Mouse (Mus musculus) heart, embryonic 16.5 days (tissue): ENCODE results near the gene Notum. TPM values are rescaled to one million over a fixed set of nuclear protein-coding genes. Genes with fewer than 3 reads are reported as not detected.
"Not testable (repeated sequence)": the region's sequence is repeated elsewhere in the genome, so short reads cannot be mapped to it uniquely, and the experiment has no call there.

Experiments
- ATAC-seq: fragments of 200-750 bp; cut with Nextera tagmentation; replicated peaks from 2 replicates; pipeline ENCODE4 v1.8.0; 2017; ENCODE audit warnings: moderate number of reproducible peaks; ENCODE audit not compliant: insufficient read depth, low FRiP score; ENCODE audit errors: extremely low read depth
- H3K27ac ChIP-seq: fragments of 300-500 bp; sonication (generic); 2 replicates; pipeline ENCODE4 v1.5.1; 2014; ENCODE audit warnings: mild to moderate bottlenecking, low read length, control low read depth, moderate library complexity
- H3K27me3 ChIP-seq: fragments of 300-500 bp; sonication (generic); 2 replicates; pipeline ENCODE4 v1.6.1; 2014; ENCODE audit warnings: low read length, mixed read lengths; ENCODE audit not compliant: control insufficient read depth, insufficient read depth
- H3K36me3 ChIP-seq: fragments of 300-500 bp; sonication (generic); 2 replicates; pipeline ENCODE4 v1.6.1; 2014; ENCODE audit not compliant: control insufficient read depth, insufficient read depth
- H3K4me1 ChIP-seq: fragments of 300-500 bp; sonication (generic); 2 replicates; pipeline ENCODE4 v1.6.1; 2014; ENCODE audit warnings: low read length, mixed read lengths; ENCODE audit not compliant: control insufficient read depth, insufficient read depth
- H3K4me2 ChIP-seq: fragments of 300-500 bp; sonication (generic); 2 replicates; pipeline ENCODE4 v1.6.1; 2014; ENCODE audit warnings: low read depth, mild to moderate bottlenecking, control low read depth, low read length
- H3K4me3 ChIP-seq: fragments of 300-500 bp; sonication (generic); 2 replicates; pipeline ENCODE4 v1.5.1; 2014; ENCODE audit warnings: mild to moderate bottlenecking, control low read depth, low read length
- H3K9ac ChIP-seq: fragments of 300-500 bp; sonication (generic); 2 replicates; pipeline ENCODE4 v1.6.1; 2014; ENCODE audit warnings: low read length, control low read depth
- H3K9me3 ChIP-seq: fragments of 300-500 bp; sonication (generic); replicated peaks from 2 replicates; pipeline ENCODE4 v1.6.1; 2016; ENCODE audit warnings: low read length; ENCODE audit not compliant: control insufficient read depth
- WGBS: fragments of 180-500 bp; shearing (Covaris S2); extraction: QIAGEN DNeasy Blood & Tissue Kit; methylation state at CpG from one replicate; pipeline ENCODE4 v1.1.7; 2014; 5-methylcytosine and 5-hydroxymethylcytosine counted together
- polyA plus RNA-seq: library from polyadenylated mRNA; unstranded; fragments of >200 nt; fragmentation: Nextera tagmentation; extraction: Ambion mirVana; gene quantifications from 2 replicates; pipeline ENCODE4 v1.2.1, GENCODE M21; 2015

Gene Notum
- polyA plus RNA-seq, 1 experiment from 2014 or later, result 0.20 TPM

- no peak overlapping the region for H3K9ac ChIP-seq
- no peaks in the 10 kb centered on the region for H3K27me3 ChIP-seq
- no peak overlapping the region for H3K4me2 ChIP-seq
- peaks cover 23% of the 10 kb centered on the region for H3K36me3 ChIP-seq
- no peaks in the 10 kb centered on the region for H3K9me3 ChIP-seq
- ATAC-seq, result no peak
- H3K4me3 ChIP-seq, result no peak overlapping the region
- WGBS, result 83% methylated on average over 2 of the region's 2 CpGs
- peaks cover 5% of the 10 kb centered on the region; the same call in 1 of the 2 replicates for H3K4me1 ChIP-seq
- H3K27ac ChIP-seq, result no peak overlapping the region
Measured at GRCm38 (mm10) chr11:120684086-120684485, 23.1 kb upstream of the Notum start.

GRCm38 (mm10) chr11:120683536-120683935, 22.6 kb upstream of the Notum start:
- no peaks in the 10 kb centered on the region for H3K9me3 ChIP-seq
- no peak overlapping the region for H3K9ac ChIP-seq
- 91% methylated on average over 3 of the region's 3 CpGs for WGBS
- peaks cover 5% of the 10 kb centered on the region; the same call in 1 of the 2 replicates for H3K4me1 ChIP-seq
- no peak overlapping the region for H3K4me3 ChIP-seq
- no peak overlapping the region for H3K4me2 ChIP-seq
- no peak for ATAC-seq
- H3K27ac ChIP-seq, result no peak overlapping the region
- H3K27me3 ChIP-seq, result no peaks in the 10 kb centered on the region
- H3K36me3 ChIP-seq, result peaks cover 25% of the 10 kb centered on the region

GRCm38 (mm10) chr11:120682683-120683082, 21.7 kb upstream of the Notum start:
- Histone ChIP-seq H3K36me3 (peaks cover 31% of the 10 kb centered on the region), H3K27me3 (no peaks in the 10 kb centered on the region), H3K4me2 (no peak overlapping the region), H3K27ac (no peak overlapping the region), H3K9me3 (no peaks in the 10 kb centered on the region), H3K9ac (no peak overlapping the region), H3K4me1 (peaks cover 5% of the 10 kb centered on the region; the same call in 1 of the 2 replicates), H3K4me3 (no peak overlapping the region)
- no peak for ATAC-seq
- WGBS, result 93% methylated on average over 5 of the region's 5 CpGs

GRCm38 (mm10) chr11:120679909-120680308, 18.9 kb upstream of the Notum start:
- no peaks in the 10 kb centered on the region for H3K9me3 ChIP-seq
- no peak overlapping the region for H3K27ac ChIP-seq
- no peaks in the 10 kb centered on the region for H3K27me3 ChIP-seq
- peaks cover 22% of the 10 kb centered on the region for H3K36me3 ChIP-seq
- no peak overlapping the region for H3K9ac ChIP-seq
- no peak overlapping the region for H3K4me2 ChIP-seq
- no peak overlapping the region for H3K4me3 ChIP-seq
- peak; percentile 58; the same call in 1 of the 2 replicates for ATAC-seq
- peaks cover 6% of the 10 kb centered on the region; the same call in 1 of the 2 replicates for H3K4me1 ChIP-seq
- 65% methylated on average over 3 of the region's 3 CpGs for WGBS

- Histone ChIP-seq H3K4me2 (no peak overlapping the region), H3K27me3 (no peaks in the 10 kb centered on the region), H3K36me3 (peaks cover 22% of the 10 kb centered on the region), H3K9me3 (no peaks in the 10 kb centered on the region), H3K27ac (no peak overlapping the region), H3K4me3 (no peak overlapping the region), H3K4me1 (peaks cover 10% of the 10 kb centered on the region), H3K9ac (no peak overlapping the region)
- ATAC-seq, result no peak
- WGBS, result 79% methylated on average over 4 of the region's 4 CpGs
Measured at GRCm38 (mm10) chr11:120676951-120677350, 16.0 kb upstream of the Notum start.

GRCm38 (mm10) chr11:120675875-120676274, 14.9 kb upstream of the Notum start:
- not testable (repeated sequence) for H3K4me2 ChIP-seq, H3K9ac ChIP-seq, H3K27ac ChIP-seq, H3K4me3 ChIP-seq, ATAC-seq, H3K27me3 ChIP-seq, H3K9me3 ChIP-seq
- 79% methylated on average over 4 of the region's 5 CpGs for WGBS
- Histone ChIP-seq H3K4me1 (peaks cover 10% of the 10 kb centered on the region), H3K36me3 (peaks cover 19% of the 10 kb centered on the region)

- peak; percentile 8; the same call in 1 of the 2 replicates for ATAC-seq
- Histone ChIP-seq H3K9ac (peak overlapping the region; percentile 76), H3K4me1 (peaks cover 10% of the 10 kb centered on the region), H3K27me3 (no peaks in the 10 kb centered on the region), H3K36me3 (peaks cover 9% of the 10 kb centered on the region), H3K4me3 (peak overlapping the region; percentile 69), H3K4me2 (peak overlapping the region; percentile 97), H3K9me3 (no peaks in the 10 kb centered on the region), H3K27ac (peak overlapping the region; percentile 77)
- WGBS, result 30% methylated on average over 12 of the region's 12 CpGs
Measured at GRCm38 (mm10) chr11:120673594-120674122, 12.7 kb upstream of the Notum start.

- no peaks in the 10 kb centered on the region for H3K9me3 ChIP-seq
- peak; percentile 98 for ATAC-seq
- peak within 1 kb of the TSS; percentile 97 for H3K4me2 ChIP-seq
- no peaks in the 10 kb centered on the region for H3K27me3 ChIP-seq
- peak within 1 kb of the TSS; percentile 76 for H3K9ac ChIP-seq
- H3K4me3 ChIP-seq, result peak within 1 kb of the TSS; percentile 69
- H3K36me3 ChIP-seq, result peaks cover 4% of the 10 kb centered on the region; the same call in 1 of the 2 replicates
- peak within 1 kb of the TSS; percentile 77 for H3K27ac ChIP-seq
- WGBS, result 1% methylated on average over 76 of the region's 83 CpGs
- peaks cover 10% of the 10 kb centered on the region for H3K4me1 ChIP-seq
Measured at GRCm38 (mm10) chr11:120672687-120673593, 12.0 kb upstream of the Notum start, which contains the start of gene Aspscr1. Gene Aspscr1 (plus strand): TSS chr11:120672973.

- H3K36me3 ChIP-seq, result no peaks in the 10 kb centered on the region
- ATAC-seq, result no peak
- no peaks in the 10 kb centered on the region for H3K9me3 ChIP-seq
- 14% methylated on average over 3 of the region's 3 CpGs for WGBS
- H3K4me1 ChIP-seq, result no peaks in the 10 kb centered on the region
- H3K27me3 ChIP-seq, result peaks cover 23% of the 10 kb centered on the region
- H3K27ac ChIP-seq, result no peak overlapping the region
- no peak overlapping the region for H3K9ac ChIP-seq
- H3K4me3 ChIP-seq, result no peak overlapping the region
- H3K4me2 ChIP-seq, result no peak overlapping the region
Measured at GRCm38 (mm10) chr11:120666617-120667016, 5.6 kb upstream of the Notum start.
